Mouse (Mus musculus) monocyte, adult 59 days (primary cell): ENCODE measurements around the gene Qtrt2. TPM values are rescaled to one million over a fixed set of nuclear protein-coding genes. Genes with fewer than 3 reads are reported as not detected.

ENCODE experiments used
- total RNA-seq, 2 experiments: library from RNA; stranded (reverse); gene quantifications; one replicate each; pipeline ENCODE4 v1.2.4; 2023

Gene Qtrt2
- total RNA-seq = 10 to 100 TPM; 20.4 to 24.0 TPM

DNA sequence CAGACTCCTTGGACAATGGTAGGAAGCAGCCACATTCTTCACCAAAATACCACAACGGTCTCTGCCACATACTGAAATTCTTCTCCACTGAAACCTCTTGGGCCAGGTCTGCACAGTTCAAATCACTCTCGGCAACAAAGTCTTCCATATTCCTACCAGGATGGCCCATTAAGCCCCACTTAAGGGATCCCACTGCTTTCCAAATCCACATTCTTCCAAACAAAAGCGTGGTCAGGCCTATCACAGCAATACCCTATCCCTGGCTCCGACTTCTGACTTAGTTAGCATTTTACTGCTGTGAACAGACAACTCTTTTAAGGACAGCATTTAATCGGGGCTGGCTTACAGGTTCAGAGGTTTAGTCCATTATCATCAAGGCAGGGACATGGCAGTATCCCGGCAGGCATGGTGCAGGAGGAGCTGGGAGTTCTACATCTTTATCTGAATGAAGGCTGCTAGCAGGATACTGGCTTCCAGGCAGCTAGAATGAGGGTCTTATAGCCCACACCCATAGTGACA lies at the start of gene Qtrt2:
Gene Qtrt2 (minus strand): TSS at position 469 of the 519 bp plus-strand sequence.

DNA sequence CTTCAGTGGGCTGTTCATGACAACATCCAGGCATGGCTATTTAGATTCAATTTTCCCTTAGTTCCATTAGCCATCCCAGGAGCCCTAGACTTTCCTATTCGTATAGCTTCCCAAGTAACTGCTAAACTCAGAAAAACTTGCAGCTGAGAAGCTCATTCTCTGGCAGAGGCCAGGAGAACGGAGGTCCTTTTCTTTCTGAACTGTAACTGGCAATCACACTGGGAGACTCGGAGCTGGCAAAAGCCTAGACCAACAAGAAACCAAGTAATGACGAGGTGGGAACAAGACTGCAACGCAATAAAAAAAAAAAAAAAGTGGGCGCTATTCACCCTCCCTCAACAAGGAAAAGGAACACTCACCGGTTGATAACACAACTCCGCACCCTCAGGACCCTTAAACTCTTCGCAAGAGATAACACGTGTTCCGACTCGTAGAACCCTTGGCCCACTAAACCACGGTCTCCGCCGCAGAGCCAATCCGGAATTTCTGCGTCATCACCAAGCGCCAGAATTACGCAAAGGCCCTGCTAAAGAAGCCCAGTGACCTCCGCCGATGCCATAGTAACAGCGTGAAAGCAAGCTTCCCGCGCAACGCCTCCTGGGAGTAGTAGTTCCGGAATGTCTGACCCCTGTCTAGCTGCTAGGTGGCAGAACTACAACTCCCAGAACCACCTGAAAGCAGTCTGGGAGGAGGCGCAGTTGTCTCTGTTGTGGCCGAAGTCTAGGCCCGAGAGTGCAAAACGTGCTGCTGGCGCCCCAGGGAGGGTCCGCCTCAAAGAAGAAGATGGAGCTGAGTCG lies 37.2 kb downstream of the Qtrt2 start, which contains the start of gene Ccdc191:
Gene Ccdc191 (plus strand): TSS at position 593 of the 797 bp plus-strand sequence.

Other genes with a start within 250 kb of the Qtrt2 start
- gene Drd3, start 172.8 kb downstream of the Qtrt2 start, total RNA-seq = not detected
- 10 to 100 TPM in 1 of 2 experiments, 1 to 10 TPM in 1; 6.4 to 10.5 TPM for gene Ccdc191, start 37.0 kb downstream of the Qtrt2 start, total RNA-seq
- gene Zdhhc23, start 53.0 kb upstream of the Qtrt2 start, total RNA-seq = 1 to 10 TPM; 5.9 to 6.6 TPM
- gene Gramd1c, start 136.5 kb upstream of the Qtrt2 start, total RNA-seq = 1 to 10 TPM in 1 of 2 experiments, under 1 TPM in 1; 0.33 to 1.1 TPM
- 10 to 100 TPM; 86.5 to 87.7 TPM for gene Atp6v1a, start 212.9 kb upstream of the Qtrt2 start, total RNA-seq
- gene Naa50, start 213.0 kb upstream of the Qtrt2 start, total RNA-seq = 10 to 100 TPM; 44.2 to 45.3 TPM
- 10 to 100 TPM; 34.6 to 35.1 TPM for gene Usf3, start 246.4 kb upstream of the Qtrt2 start, total RNA-seq